Mouse (Mus musculus) hindbrain, embryonic 11.5 days (tissue): ENCODE measurements around the gene Pex11a. TPM values are rescaled to one million over a fixed set of nuclear protein-coding genes. Genes with fewer than 3 reads are reported as not detected.

Experiments
- ATAC-seq: fragments of 200-750 bp; cut with Nextera tagmentation; 2 replicates; pipeline ENCODE4 v1.8.0; 2017; ENCODE audit warnings: mild to moderate bottlenecking, moderate TSS enrichment, moderate library complexity; ENCODE audit not compliant: low FRiP score
- DNase-seq: peaks from one replicate; pipeline ENCODE4 v3.0.0-alpha.2; 2015; ENCODE audit warnings: low spot score
- H3K27ac ChIP-seq: fragments of 300-500 bp; sonication (generic); 2 replicates; pipeline ENCODE4 v1.5.1; 2014; ENCODE audit warnings: mild to moderate bottlenecking, low read depth, low read length
- H3K27me3 ChIP-seq: fragments of 300-500 bp; sonication (generic); 2 replicates; pipeline ENCODE4 v1.6.1; 2014; ENCODE audit warnings: mild to moderate bottlenecking, low read length, moderate library complexity, mixed read lengths; ENCODE audit not compliant: control insufficient read depth, insufficient read depth
- H3K36me3 ChIP-seq: fragments of 300-500 bp; sonication (generic); 2 replicates; pipeline ENCODE4 v1.6.1; 2014; ENCODE audit warnings: mild to moderate bottlenecking, low read length, moderate library complexity, mixed read lengths; ENCODE audit not compliant: control insufficient read depth, insufficient read depth
- H3K4me1 ChIP-seq: fragments of 300-500 bp; sonication (generic); replicated peaks from 2 replicates; pipeline ENCODE4 v1.6.1; 2014; ENCODE audit warnings: low read length, mixed read lengths; ENCODE audit not compliant: control insufficient read depth, insufficient read depth
- H3K4me2 ChIP-seq: fragments of 300-500 bp; sonication (generic); replicated peaks from 2 replicates; pipeline ENCODE4 v1.6.1; 2014; ENCODE audit warnings: mild to moderate bottlenecking, low read depth, low read length
- H3K4me3 ChIP-seq: fragments of 300-500 bp; sonication (generic); 2 replicates; pipeline ENCODE4 v1.5.1; 2014; ENCODE audit warnings: low read depth, low read length
- H3K9ac ChIP-seq: fragments of 300-500 bp; sonication (generic); 2 replicates; pipeline ENCODE4 v1.6.1; 2014; ENCODE audit warnings: low read depth, low read length
- H3K9me3 ChIP-seq: fragments of 300-500 bp; sonication (generic); 2 replicates; pipeline ENCODE4 v1.6.1; 2016; ENCODE audit warnings: low read length; ENCODE audit not compliant: control insufficient read depth
- WGBS: fragments of 180-500 bp; shearing (Covaris S2); extraction: QIAGEN DNeasy Blood & Tissue Kit; methylation state at CpG from one replicate; pipeline ENCODE4 v1.1.7; 2014; 5-methylcytosine and 5-hydroxymethylcytosine counted together
- polyA plus RNA-seq: library from polyadenylated mRNA; unstranded; fragments of >200 nt; fragmentation: Nextera tagmentation; extraction: Ambion mirVana; gene quantifications from 2 replicates; pipeline ENCODE4 v1.2.1, GENCODE M21; 2014

The Pex11a gene
- polyA plus RNA-seq, 1 experiment from 2014 or later, result 7.6 TPM

DNA sequence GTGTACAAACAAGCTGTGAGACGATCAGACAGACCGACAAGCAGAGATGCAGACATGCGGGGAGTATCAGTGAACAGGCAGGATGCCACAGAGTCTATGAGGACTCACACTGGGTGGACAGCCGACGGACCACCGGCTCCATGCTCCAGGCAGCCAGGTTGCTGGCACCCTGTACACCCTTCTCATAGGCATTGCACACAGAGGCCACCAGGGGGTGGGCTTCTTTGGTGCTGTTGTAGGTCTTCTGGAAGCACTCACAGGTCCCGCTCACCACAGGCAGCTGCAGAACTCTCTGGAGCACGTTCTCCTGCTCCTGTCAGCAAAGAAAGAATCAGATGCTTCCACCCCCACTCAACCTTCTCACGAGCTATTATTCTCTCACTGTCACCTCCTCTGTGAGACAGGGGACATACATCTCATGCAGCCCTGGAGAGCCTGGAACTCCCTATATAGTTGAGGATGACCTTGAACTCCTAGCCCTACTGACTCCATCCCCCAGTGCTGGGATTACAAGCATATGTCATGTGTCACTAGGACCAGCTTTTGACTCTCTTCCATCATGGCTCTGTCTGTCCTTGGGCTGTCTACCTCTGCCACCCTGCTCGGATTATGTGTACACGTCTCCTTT is 13.1 kb downstream of the Pex11a start:
- Histone ChIP-seq H3K27ac (no peak overlapping the region), H3K9ac (no peak overlapping the region), H3K4me1 (no peaks in the 10 kb centered on the region), H3K4me3 (no peak overlapping the region), H3K27me3 (no peaks in the 10 kb centered on the region), H3K36me3 (no peaks in the 10 kb centered on the region), H3K9me3 (no peaks in the 10 kb centered on the region), H3K4me2 (no peak overlapping the region)
- ATAC-seq, result no peak
- 68% methylated on average over 11 of the region's 11 CpGs for WGBS
- peak; percentile 33 for DNase-seq

DNA sequence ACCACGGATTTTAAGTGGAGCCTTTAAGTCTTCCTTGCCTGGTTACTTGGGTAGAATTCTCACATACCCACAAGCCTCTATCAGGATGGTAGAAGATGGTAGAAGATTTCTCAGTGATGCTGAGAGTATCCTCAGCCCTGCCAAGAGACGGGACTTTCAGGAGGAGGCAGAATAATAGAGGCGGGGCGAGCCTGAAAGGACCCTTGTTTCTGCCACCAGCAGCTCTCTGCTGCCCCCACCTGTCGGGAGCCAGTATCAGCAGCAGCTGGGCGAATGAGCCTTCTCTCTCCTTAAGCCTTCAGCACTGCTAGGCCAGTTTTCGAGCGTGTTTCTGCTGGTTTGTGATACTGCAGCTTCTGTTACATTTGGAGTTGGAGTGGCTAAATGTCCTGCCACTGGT is 13.8 kb downstream of the Pex11a start:
- Histone ChIP-seq H3K4me2 (no peak overlapping the region), H3K27ac (no peak overlapping the region), H3K36me3 (no peaks in the 10 kb centered on the region), H3K27me3 (no peaks in the 10 kb centered on the region), H3K9ac (no peak overlapping the region), H3K4me1 (no peaks in the 10 kb centered on the region), H3K4me3 (no peak overlapping the region), H3K9me3 (no peaks in the 10 kb centered on the region)
- ATAC-seq, result peak; percentile 33; the same call in 1 of the 2 replicates
- 8% methylated on average over 8 of the region's 8 CpGs for WGBS
- peak; percentile 89 for DNase-seq

DNA sequence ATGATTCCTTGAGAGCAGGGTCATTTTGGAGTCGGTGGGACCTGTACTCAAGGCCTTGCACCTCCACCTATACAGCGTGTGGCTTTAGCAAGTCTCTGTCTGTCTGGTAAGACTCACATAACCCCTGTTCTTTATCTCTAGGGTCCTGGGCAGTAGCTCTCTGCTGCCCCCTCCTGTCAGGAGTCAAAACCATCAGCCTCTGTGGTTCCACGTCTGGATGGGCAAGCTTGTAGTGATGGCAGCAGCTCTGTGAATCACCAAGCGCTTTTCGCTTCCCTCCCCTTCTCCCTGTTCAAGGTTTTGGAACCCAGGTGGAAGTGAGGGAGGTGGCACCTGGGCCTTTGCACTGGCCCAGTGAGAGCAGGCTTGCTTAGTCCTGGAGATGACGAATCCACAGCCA is 14.7 kb downstream of the Pex11a start:
- H3K36me3 ChIP-seq, result no peaks in the 10 kb centered on the region
- no peaks in the 10 kb centered on the region for H3K4me1 ChIP-seq
- no peak overlapping the region for H3K4me3 ChIP-seq
- H3K4me2 ChIP-seq, result no peak overlapping the region
- ATAC-seq (no peak; the same call in 1 of the 2 replicates), DNase-seq (peak; percentile 87)
- no peak overlapping the region for H3K9ac ChIP-seq
- no peaks in the 10 kb centered on the region for H3K9me3 ChIP-seq
- WGBS, result 33% methylated on average over 6 of the region's 6 CpGs
- H3K27me3 ChIP-seq, result no peaks in the 10 kb centered on the region; the same call in 1 of the 2 replicates
- no peak overlapping the region for H3K27ac ChIP-seq

DNA sequence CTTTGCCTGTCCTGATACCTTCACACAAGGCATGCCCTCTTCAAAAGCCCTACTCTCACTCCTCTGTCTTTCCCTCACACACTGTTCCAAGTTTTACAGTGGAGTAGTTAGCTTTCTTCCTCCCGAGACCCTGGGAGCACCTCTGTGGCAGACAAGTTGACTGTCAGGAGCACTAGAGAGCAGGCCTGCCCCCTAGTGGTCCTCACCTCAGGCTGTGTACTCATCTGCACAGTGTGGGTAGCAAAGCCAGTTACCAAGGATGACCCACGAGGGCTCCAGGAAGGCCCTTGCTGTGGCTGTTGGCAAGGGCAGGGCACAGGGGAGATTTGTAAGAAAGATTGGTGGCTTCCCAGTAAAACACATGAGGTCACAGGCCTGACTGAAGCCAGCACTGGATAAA is 15.8 kb downstream of the Pex11a start:
- H3K4me2 ChIP-seq, result no peak overlapping the region
- peak; percentile 70 for DNase-seq
- H3K4me1 ChIP-seq, result no peaks in the 10 kb centered on the region
- H3K9ac ChIP-seq, result no peak overlapping the region
- H3K9me3 ChIP-seq, result no peaks in the 10 kb centered on the region
- H3K36me3 ChIP-seq, result no peaks in the 10 kb centered on the region
- no peak for ATAC-seq
- WGBS, result 31% methylated on average over 2 of the region's 2 CpGs
- no peak overlapping the region for H3K4me3 ChIP-seq
- H3K27ac ChIP-seq, result no peak overlapping the region
- peaks cover 9% of the 10 kb centered on the region; the same call in 1 of the 2 replicates for H3K27me3 ChIP-seq

DNA sequence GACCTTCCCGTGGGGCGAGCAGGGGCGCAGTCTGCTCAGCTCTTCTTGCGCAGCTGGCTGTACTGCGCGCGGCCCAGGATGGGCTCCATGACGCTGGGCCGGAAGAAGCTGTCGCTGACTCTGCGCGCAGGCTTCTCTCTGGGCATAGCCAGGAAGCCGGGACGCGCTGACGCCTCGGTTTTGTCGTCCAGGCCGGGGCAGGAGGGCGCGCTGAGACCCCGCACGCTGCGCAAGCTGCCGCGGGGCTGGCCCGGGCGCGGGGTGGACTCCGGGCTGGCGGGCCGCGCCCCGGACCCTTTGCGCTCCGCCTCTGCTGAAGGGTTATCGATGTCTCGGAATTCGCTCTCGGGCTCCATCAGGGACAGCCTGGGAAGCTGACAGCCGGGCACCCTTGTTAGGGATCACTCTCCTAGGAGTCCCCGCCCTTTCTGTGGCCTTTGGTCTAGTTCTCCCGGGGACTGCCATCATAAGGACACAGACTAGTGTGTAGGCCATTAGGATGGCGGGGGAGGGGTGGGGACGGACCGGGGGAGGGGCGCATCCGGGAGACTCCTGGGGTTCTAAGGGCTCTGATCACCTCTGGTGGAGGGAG is 21.4 kb downstream of the Pex11a start:
- WGBS, result under 1% methylated on average over 46 of the region's 48 CpGs
- Histone ChIP-seq H3K4me1 (no peaks in the 10 kb centered on the region), H3K4me3 (peak overlapping the region; percentile 38), H3K9me3 (no peaks in the 10 kb centered on the region), H3K36me3 (no peaks in the 10 kb centered on the region), H3K9ac (peak overlapping the region; percentile 53), H3K27ac (no peak overlapping the region), H3K4me2 (peak overlapping the region; percentile 74), H3K27me3 (peaks cover 14% of the 10 kb centered on the region)
- DNase-seq, result peak; percentile 71
- ATAC-seq, result peak; percentile 78

DNA sequence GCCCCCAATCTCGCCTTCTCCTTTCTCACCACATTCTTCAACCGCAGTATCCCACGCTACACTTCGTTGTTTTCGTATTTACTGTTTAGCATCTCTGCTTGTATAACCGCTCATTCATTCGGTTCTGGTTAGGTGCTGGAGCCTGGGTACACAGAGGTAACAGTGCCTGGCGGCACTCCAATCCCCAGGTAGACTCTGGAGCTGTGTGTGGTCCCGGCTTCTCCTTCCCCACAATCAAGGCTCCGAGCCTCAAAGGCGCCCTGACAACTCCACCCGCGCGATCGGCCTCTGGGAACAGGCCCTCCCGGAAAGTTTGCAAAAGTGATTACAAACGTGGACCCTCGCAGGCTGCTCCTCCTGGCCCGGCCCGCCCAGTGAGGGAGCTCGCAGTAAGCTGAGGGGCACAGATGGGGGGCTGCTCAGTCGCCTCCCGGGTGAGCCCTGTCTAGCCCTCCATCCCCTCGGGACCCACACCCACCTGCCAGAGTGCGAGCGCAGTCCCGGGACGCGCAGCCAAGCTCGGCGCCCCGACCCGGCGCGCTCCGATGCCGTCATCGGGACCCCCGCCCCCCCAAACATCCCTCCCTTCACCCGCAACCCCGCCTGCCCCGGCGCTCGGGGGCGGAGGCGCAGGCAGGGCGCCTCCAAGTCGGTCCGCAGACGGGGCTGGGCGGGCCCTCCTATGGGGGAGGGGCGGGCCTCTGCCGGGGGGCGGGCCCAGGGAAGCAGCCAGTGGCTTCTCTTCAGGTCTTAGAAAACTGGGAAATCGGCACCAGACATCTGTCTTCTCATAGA is 27.5 kb downstream of the Pex11a start, which contains the start of gene Kif7:
Gene Kif7 (minus strand): TSS at position 534 of the 795 bp plus-strand sequence.
- ATAC-seq (peak; percentile 90), DNase-seq (peak; percentile 90)
- Histone ChIP-seq H3K27ac (no peak within 1 kb of the TSS), H3K36me3 (no peaks in the 10 kb centered on the region), H3K9me3 (no peaks in the 10 kb centered on the region), H3K4me1 (no peaks in the 10 kb centered on the region), H3K9ac (peak within 1 kb of the TSS; percentile 37), H3K4me2 (peak within 1 kb of the TSS; percentile 89), H3K4me3 (peak within 1 kb of the TSS; percentile 73), H3K27me3 (peaks cover 2% of the 10 kb centered on the region; the same call in 1 of the 2 replicates)
- under 1% methylated on average over 48 of the region's 55 CpGs for WGBS

DNA sequence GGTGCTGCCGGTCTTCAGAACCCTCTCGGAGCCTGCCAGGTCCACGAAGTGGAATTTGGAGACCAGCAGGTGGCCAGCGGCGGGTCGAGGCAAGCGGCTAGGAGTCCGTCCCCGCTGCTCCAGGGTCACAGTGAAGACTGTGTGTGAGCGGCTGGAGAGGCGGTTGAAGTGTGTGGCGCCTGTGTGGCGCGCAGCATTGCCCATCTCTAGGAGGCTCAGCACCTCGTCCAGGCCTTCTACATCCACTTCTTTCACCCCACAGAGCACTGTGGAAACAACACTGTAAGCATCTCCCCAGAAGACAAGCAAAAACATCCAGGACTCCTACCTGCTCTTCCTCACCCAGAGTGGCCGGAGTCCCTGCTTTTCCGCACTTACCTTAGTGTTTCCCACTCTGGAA is 32.1 kb downstream of the Pex11a start:
- 28% methylated on average over 17 of the region's 17 CpGs for WGBS
- Histone ChIP-seq H3K27me3 (peaks cover 2% of the 10 kb centered on the region; the same call in 1 of the 2 replicates), H3K4me2 (peak overlapping the region; percentile 53), H3K4me1 (no peaks in the 10 kb centered on the region), H3K9me3 (no peaks in the 10 kb centered on the region), H3K27ac (no peak overlapping the region), H3K36me3 (0 out of 2 replicates have a peak, but pooled peaks cover 2% of the 10 kb centered on the region), H3K9ac (peak overlapping the region; percentile 47; the same call in 1 of the 2 replicates), H3K4me3 (peak overlapping the region; percentile 37)
- no peak for DNase-seq
- no peak for ATAC-seq

DNA sequence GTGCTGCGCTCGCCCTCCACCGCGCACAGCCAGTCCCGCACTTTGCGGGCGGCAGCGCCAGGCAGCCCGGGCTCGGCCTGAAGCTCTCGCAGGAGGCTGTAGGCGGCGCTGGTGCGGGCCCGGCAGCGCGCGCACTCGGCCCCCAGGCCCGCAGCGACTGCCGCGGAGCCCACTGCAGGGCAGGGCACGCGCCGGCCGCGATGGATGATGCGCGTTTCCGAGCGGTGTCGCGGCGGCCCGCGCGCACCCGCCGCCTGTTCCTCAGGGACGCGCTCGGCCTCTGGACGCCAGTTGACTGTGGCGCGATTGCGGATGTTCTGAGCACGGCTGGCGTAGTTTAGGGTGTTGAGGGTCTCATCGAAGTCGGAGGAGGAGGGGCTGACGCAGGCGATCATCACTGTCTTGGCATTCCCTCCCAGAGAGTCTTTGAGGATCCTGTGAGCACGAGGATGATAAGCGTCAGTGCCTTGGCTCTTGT is 32.8 kb downstream of the Pex11a start:
- no peaks in the 10 kb centered on the region for H3K4me1 ChIP-seq
- ATAC-seq (peak; percentile 87), DNase-seq (peak; percentile 88)
- no peaks in the 10 kb centered on the region for H3K9me3 ChIP-seq
- no peak overlapping the region for H3K27ac ChIP-seq
- H3K9ac ChIP-seq, result peak overlapping the region; percentile 47
- H3K4me3 ChIP-seq, result peak overlapping the region; percentile 37
- H3K27me3 ChIP-seq, result peaks cover 2% of the 10 kb centered on the region; the same call in 1 of the 2 replicates
- H3K36me3 ChIP-seq, result 0 out of 2 replicates have a peak, but pooled peaks cover 2% of the 10 kb centered on the region
- WGBS, result 1% methylated on average over 55 of the region's 55 CpGs
- peak overlapping the region; percentile 53 for H3K4me2 ChIP-seq
